Mouse (Mus musculus): ENCODE measurements at regions not wholly inside any gene's neighbourhood (a gene's known extent, or its start where the extent isn't known, plus 50 kb on each side); places are given as distances from the start of the nearest gene placed in this dataset.
A peak's percentile ranks its signal among the peaks of the same experiment; 100 is the strongest.

- TF ChIP-seq CTCF (conservative IDR thresholded peaks at IDR 0.05), result no peak
- no peak overlapping the region for H3K27ac ChIP-seq
- H3K4me3 ChIP-seq, result no peak overlapping the region
- no peak for DNase-seq (ENCODE audit: low spot score in 2 of 2)
These were observed 93.2 kb upstream of the Prok2 start for GRCm38 (mm10) chr6:99819255-99819929.

GRCm38 (mm10) chr6:99818486-99818885 lies 92.3 kb upstream of the Prok2 start:
- Histone ChIP-seq H3K4me3 (no peak overlapping the region), H3K27ac (no peak overlapping the region)
- peak; percentile 46 for TF ChIP-seq CTCF (conservative IDR thresholded peaks at IDR 0.05)
- no peak for DNase-seq (ENCODE audit: low spot score in 2 of 2)

- no peak overlapping the region for H3K27ac ChIP-seq
- no peak for DNase-seq (ENCODE audit: low spot score in 2 of 2)
- no peak for TF ChIP-seq CTCF (conservative IDR thresholded peaks at IDR 0.05)
- no peak overlapping the region for H3K4me3 ChIP-seq
These were observed 91.1 kb upstream of the Prok2 start for GRCm38 (mm10) chr6:99817245-99817644.

GRCm38 (mm10) chr6:99813102-99813501 lies 86.9 kb upstream of the Prok2 start:
- no peak overlapping the region for H3K27ac ChIP-seq
- no peak overlapping the region for H3K4me3 ChIP-seq
- DNase-seq (ENCODE audit: low spot score in 2 of 2), result no peak
- no peak for TF ChIP-seq CTCF (conservative IDR thresholded peaks at IDR 0.05)

- DNase-seq (ENCODE audit: low spot score in 2 of 2), result no peak
- H3K4me3 ChIP-seq, result no peak overlapping the region
- no peak overlapping the region for H3K27ac ChIP-seq
- TF ChIP-seq CTCF (conservative IDR thresholded peaks at IDR 0.05), result no peak
These were observed 85.7 kb upstream of the Prok2 start for GRCm38 (mm10) chr6:99811842-99812241.

GRCm38 (mm10) chr6:99810974-99811798 lies 85.0 kb upstream of the Prok2 start:
- DNase-seq (ENCODE audit: low spot score in 2 of 2), result peak; percentile 21 to 31
- Histone ChIP-seq H3K4me3 (no peak overlapping the region), H3K27ac (no peak overlapping the region)
- no peak for TF ChIP-seq CTCF (conservative IDR thresholded peaks at IDR 0.05)

GRCm38 (mm10) chr6:99804905-99805245 lies 78.7 kb upstream of the Prok2 start:
- no peak overlapping the region for H3K4me3 ChIP-seq
- no peak for TF ChIP-seq CTCF (conservative IDR thresholded peaks at IDR 0.05)
- H3K27ac ChIP-seq, result no peak overlapping the region
- no peak for DNase-seq (ENCODE audit: low spot score in 2 of 2)

GRCm38 (mm10) chr6:99803983-99804904 lies 78.1 kb upstream of the Prok2 start:
- peak overlapping the region; percentile 27; the same call in 1 of the 2 replicates for H3K4me3 ChIP-seq
- H3K27ac ChIP-seq, result no peak overlapping the region
- peak; percentile 100; the same call in 1 of the 2 replicates for TF ChIP-seq CTCF (conservative IDR thresholded peaks at IDR 0.05)
- DNase-seq (ENCODE audit: low spot score in 2 of 2), result peak; percentile 87 to 98

GRCm38 (mm10) chr6:99800919-99801318 lies 74.7 kb upstream of the Prok2 start:
- Histone ChIP-seq H3K4me3 (no peak overlapping the region), H3K27ac (no peak overlapping the region)
- DNase-seq (ENCODE audit: low spot score in 2 of 2), result no peak
- TF ChIP-seq CTCF (conservative IDR thresholded peaks at IDR 0.05), result no peak

- no peak for TF ChIP-seq CTCF (conservative IDR thresholded peaks at IDR 0.05)
- Histone ChIP-seq H3K27ac (no peak overlapping the region), H3K4me3 (no peak overlapping the region)
- DNase-seq (ENCODE audit: low spot score in 2 of 2), result no peak
These were observed 74.1 kb upstream of the Prok2 start for GRCm38 (mm10) chr6:99800324-99800723.

- TF ChIP-seq CTCF (conservative IDR thresholded peaks at IDR 0.05), result no peak
- Histone ChIP-seq H3K27ac (no peak overlapping the region), H3K4me3 (no peak overlapping the region)
- DNase-seq (ENCODE audit: low spot score in 2 of 2), result no peak
These were observed 70.2 kb upstream of the Prok2 start for GRCm38 (mm10) chr6:99796390-99796789.

- H3K27ac ChIP-seq, result no peak overlapping the region
- H3K4me3 ChIP-seq, result no peak overlapping the region
- no peak for DNase-seq (ENCODE audit: low spot score in 2 of 2)
- TF ChIP-seq CTCF (conservative IDR thresholded peaks at IDR 0.05), result no peak
These were observed 67.4 kb upstream of the Prok2 start for GRCm38 (mm10) chr6:99793546-99793945.

- DNase-seq (ENCODE audit: low spot score in 2 of 2), result no peak
- TF ChIP-seq CTCF (conservative IDR thresholded peaks at IDR 0.05), result no peak
These were observed 66.2 kb upstream of the Prok2 start for GRCm38 (mm10) chr6:99792353-99792752.

More at GRCm38 (mm10) chr6:99792353-99792752, 66.2 kb upstream of the Prok2 start:
- Histone ChIP-seq H3K27ac (no peak overlapping the region), H3K4me3 (no peak overlapping the region)
